Mouse (Mus musculus): Measurements from ENCODE around the gene Arhgap19.

DNA sequence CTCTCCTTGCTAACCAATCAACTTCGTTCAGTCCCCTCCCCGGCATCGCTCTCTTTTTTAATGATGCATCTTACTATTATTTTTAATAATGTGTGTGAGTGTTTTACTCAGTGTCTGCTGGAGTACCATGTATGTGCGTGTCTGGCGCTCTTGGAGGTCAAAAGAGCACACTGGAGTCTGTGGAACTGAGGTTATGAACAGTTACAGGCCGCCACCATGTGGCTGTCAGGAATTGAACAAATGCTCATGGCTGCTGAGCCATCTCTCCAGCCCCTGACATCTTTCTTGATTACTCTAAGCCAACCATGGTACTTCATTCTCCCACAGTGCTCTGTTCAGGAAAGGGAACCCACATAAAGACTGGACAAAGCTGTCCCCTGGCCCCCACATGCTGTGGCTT lies 42.1 kb downstream of the Arhgap19 start:
- peak in 1 of 2 experiments; percentile 57; a peak in 2 of 4 replicates for TF ChIP-seq CTCF (conservative IDR thresholded peaks at IDR 0.05 in 1 of 2, IDR thresholded peaks at IDR 0.05 in 1 of 2; ENCODE audit: low read depth in 2 of 2, low read length in 2 of 2)
- no peak for TF ChIP-seq POLR2A (IDR thresholded peaks at IDR 0.05; ENCODE audit: low read depth, low read length)
- no peak for TF ChIP-seq HCFC1 (IDR thresholded peaks at IDR 0.05; ENCODE audit: low read depth, low read length)

All from CH12.LX (cell line).